In genomic region chr4:107025369-107025768, GRCm38 (mm10) we compare ENCODE assay signal across 13 mouse cellular contexts.
"Had no signal": no experiment of that assay in that cellular context is flagged by ENCODE, and none has a peak within 500 bp of the region (broad histone marks: within the 10 kb centered on the region; RNA-seq: fewer than 3 reads in every experiment).

No protein-coding gene starts in this region.

- ATAC-seq: midbrain, embryonic 16.5 days had no signal

- H3K9me3 ChIP-seq: kidney, embryonic 15.5 days; liver, embryonic 15.5 days; midbrain, embryonic 10.5 days had no signal

- H3K27ac ChIP-seq: kidney, embryonic 15.5 days; liver, embryonic 15.5 days; midbrain, embryonic 10.5 days had no signal

- H3K9ac ChIP-seq: kidney, embryonic 15.5 days; liver, embryonic 15.5 days had no signal

- H3K4me3 ChIP-seq: kidney, embryonic 15.5 days; liver, embryonic 15.5 days; midbrain, embryonic 10.5 days had no signal

- H3K27me3 ChIP-seq: kidney, embryonic 15.5 days; liver, embryonic 15.5 days had no signal

- DNase-seq: kidney, adult 2 months; kidney, postnatal 14 days; lung, adult 2 months; lung, postnatal 36 days; right cerebral cortex, postnatal 4 days; spleen, adult 18-20 months; thymus, adult 18-20 months; thymus, postnatal 14 days had no signal

- H3K4me2 ChIP-seq: kidney, embryonic 15.5 days; liver, embryonic 11.5 days; liver, embryonic 15.5 days had no signal
